Mouse (Mus musculus): Measurements from ENCODE around the gene Cep152. TPM values are rescaled to one million over a fixed set of nuclear protein-coding genes. Genes with fewer than 3 reads are reported as not detected.

The Cep152 gene
- total RNA-seq, 2 experiments from 2014 or later, result 2.3 to 2.4 TPM

Other genes starting within 250 kb of the Cep152 start
- under 1 TPM; 0.47 to 0.48 TPM for gene Gm9913, start 120.0 kb downstream of the Cep152 start, total RNA-seq (2021)
- 100 to 1,000 TPM; 243 to 249 TPM for gene Fbn1, start 117.1 kb downstream of the Cep152 start, total RNA-seq (2021)
- 10 to 100 TPM; 73.4 to 85.2 TPM for gene Eid1, start 48.0 kb upstream of the Cep152 start, total RNA-seq (2021)
- gene Shc4, start 99.0 kb upstream of the Cep152 start, total RNA-seq (2021), result under 1 TPM; 0.77 TPM
- 10 to 100 TPM; 35.2 to 35.9 TPM for gene Secisbp2l, start 157.8 kb upstream of the Cep152 start, total RNA-seq (2021)
- 10 to 100 TPM; 17.5 to 19.2 TPM for gene Galk2, start 234.0 kb upstream of the Cep152 start, total RNA-seq (2021)
- 10 to 100 TPM; 82.8 to 85.5 TPM for gene Cops2, start 234.0 kb upstream of the Cep152 start, total RNA-seq (2021)

All from heart, postnatal 10 days (tissue).